Mouse (Mus musculus) heart, adult 2 months (tissue): ENCODE results near the gene Slc16a9.

Experiments
- CTCF ChIP-seq: fragments of 200-600 bp; IDR thresholded peaks from 2 replicates; pipeline ENCODE4 v1.8.1; 2022; ENCODE audit warnings: antibody characterized with exemption, mild to moderate bottlenecking, moderate library complexity
- EP300 ChIP-seq: fragments of 200-500 bp; IDR thresholded peaks from 2 replicates; pipeline ENCODE4 v1.6.1; 2011; ENCODE audit warnings: low read depth, low read length, control low read depth; ENCODE audit not compliant: insufficient read depth
- POLR2A ChIP-seq: fragments of 200-500 bp; IDR thresholded peaks from 2 replicates; pipeline ENCODE4 v1.6.1; 2011; ENCODE audit warnings: mild to moderate bottlenecking, low read depth, low read length, control low read depth; ENCODE audit not compliant: insufficient read depth

DNA sequence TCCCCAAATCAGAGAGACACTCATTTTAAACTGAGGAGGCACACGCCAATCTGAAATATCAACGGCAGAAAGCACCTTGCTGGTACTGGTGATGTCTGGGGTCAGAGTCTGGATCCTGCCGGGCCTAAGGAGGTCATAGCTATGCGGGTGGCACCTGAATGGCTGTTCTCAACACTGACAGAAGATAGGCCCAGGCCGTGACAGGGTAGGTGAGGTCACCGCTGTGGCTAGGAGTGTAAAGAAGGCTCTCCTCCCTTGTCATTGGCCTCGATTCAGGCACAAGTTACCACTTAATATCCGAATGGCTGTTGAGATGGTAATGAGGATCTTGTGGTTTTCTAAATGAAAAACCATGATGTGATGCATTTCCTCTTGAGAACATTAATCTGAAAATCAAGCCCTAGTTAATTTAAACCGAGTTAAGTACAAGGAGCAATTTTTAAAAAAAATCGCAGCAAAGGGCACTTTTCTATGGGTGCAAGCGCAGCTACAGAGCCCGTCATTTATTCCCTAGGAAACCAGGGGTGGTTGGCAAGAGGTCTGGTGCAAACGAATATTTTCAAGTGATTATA, 72.6 kb downstream of the Slc16a9 start:
- no peak for TF ChIP-seq POLR2A
- TF ChIP-seq CTCF = no peak
- no peak for TF ChIP-seq EP300
